Mouse (Mus musculus): ENCODE results near the gene Zfp712. TPM values are rescaled to one million over a fixed set of nuclear protein-coding genes. Genes with fewer than 3 reads are reported as not detected.
A peak's percentile ranks its signal among the peaks of the same experiment; 100 is the strongest.

Zfp712 gene
- total and polyA plus RNA-seq, 2 experiments from 2014 or later, result 3.0 to 6.2 TPM

- no peak for DNase-seq (ENCODE audit: low spot score)
- H3K9me3 ChIP-seq (ENCODE audit: low read length), result no peaks in the 10 kb centered on the region
- 3% methylated on average over 12 of the region's 12 CpGs for WGBS
- H3K9ac ChIP-seq (replicated peaks; ENCODE audit: low read length, poor library complexity, severe bottlenecking), result peak overlapping the region; percentile 77
- H3K4me3 ChIP-seq (ENCODE audit: low read depth, low read length), result peak overlapping the region; percentile 65
- TF ChIP-seq CTCF (IDR thresholded peaks at IDR 0.05), result no peak
- H3K4me1 ChIP-seq (ENCODE audit: insufficient read depth, low read length), result no peaks in the 10 kb centered on the region; the same call in 1 of the 2 replicates
- H3K27ac ChIP-seq (ENCODE audit: low read depth, low read length), result peak overlapping the region; percentile 74
- no peaks in the 10 kb centered on the region for H3K27me3 ChIP-seq (ENCODE audit: insufficient read depth, low read length)
- peak overlapping the region; percentile 67 for H3K4me2 ChIP-seq (ENCODE audit: low read depth, low read length, poor library complexity, severe bottlenecking)
- H3K36me3 ChIP-seq (ENCODE audit: insufficient read depth, low read length), result no peaks in the 10 kb centered on the region
- ATAC-seq (ENCODE audit: low FRiP score), result peak; percentile 62; the same call in 1 of the 2 replicates
Measured at GRCm38 (mm10) chr13:67060161-67060785, 697 bp downstream of the Zfp712 start.

Other genes starting within 250 kb of the Zfp712 start
- gene Gm10767, start 156.3 kb downstream of the Zfp712 start, total RNA-seq (2014; rRNA removed), result 2.4 and 5.4 TPM in 2 replicates
- 3.5 and 3.6 TPM in 2 replicates for gene Gm10767, start 156.3 kb downstream of the Zfp712 start, polyA plus RNA-seq (2015; fragmentation: Nextera tagmentation; extraction: Ambion mirVana)
- 4.3 and 7.7 TPM in 2 replicates for gene Zfp708, start 36.8 kb upstream of the Zfp712 start, total RNA-seq (2014; rRNA removed)
- gene Zfp708, start 36.8 kb upstream of the Zfp712 start, polyA plus RNA-seq (2015; fragmentation: Nextera tagmentation; extraction: Ambion mirVana), result 5.4 and 5.6 TPM in 2 replicates
- gene Gm28557, start 47.4 kb upstream of the Zfp712 start, total RNA-seq (2014; rRNA removed), result 1.7 and 3.1 TPM in 2 replicates
- gene Gm28557, start 47.4 kb upstream of the Zfp712 start, polyA plus RNA-seq (2015; fragmentation: Nextera tagmentation; extraction: Ambion mirVana), result 0.89 and 0.97 TPM in 2 replicates
- gene Rslcan18, start 55.1 kb upstream of the Zfp712 start, total RNA-seq (2014; rRNA removed), result not detected in 2 replicates
- not detected in 2 replicates for gene Rslcan18, start 55.1 kb upstream of the Zfp712 start, polyA plus RNA-seq (2015; fragmentation: Nextera tagmentation; extraction: Ambion mirVana)
- gene Zfp759, start 60.5 kb upstream of the Zfp712 start, total RNA-seq (2014; rRNA removed), result 8.2 and 8.8 TPM in 2 replicates
- 2.7 and 3.4 TPM in 2 replicates for gene Zfp759, start 60.5 kb upstream of the Zfp712 start, polyA plus RNA-seq (2015; fragmentation: Nextera tagmentation; extraction: Ambion mirVana)
- gene Rsl1, start 112.0 kb upstream of the Zfp712 start, total RNA-seq (2014; rRNA removed), result 2.5 and 9.4 TPM in 2 replicates
- gene Rsl1, start 112.0 kb upstream of the Zfp712 start, polyA plus RNA-seq (2015; fragmentation: Nextera tagmentation; extraction: Ambion mirVana), result 2.3 and 3.4 TPM in 2 replicates
- gene Zfp455, start 133.3 kb upstream of the Zfp712 start, total RNA-seq (2014; rRNA removed), result 2.6 and 4.0 TPM in 2 replicates
- gene Zfp455, start 133.3 kb upstream of the Zfp712 start, polyA plus RNA-seq (2015; fragmentation: Nextera tagmentation; extraction: Ambion mirVana), result 0.83 and 1.6 TPM in 2 replicates
- 13.0 and 15.7 TPM in 2 replicates for gene Zfp458, start 217.3 kb upstream of the Zfp712 start, total RNA-seq (2014; rRNA removed)
- gene Zfp458, start 217.3 kb upstream of the Zfp712 start, polyA plus RNA-seq (2015; fragmentation: Nextera tagmentation; extraction: Ambion mirVana), result 3.6 and 3.7 TPM in 2 replicates
- 1.3 and 2.8 TPM in 2 replicates for gene Zfp457, start 245.3 kb upstream of the Zfp712 start, total RNA-seq (2014; rRNA removed)
- gene Zfp457, start 245.3 kb upstream of the Zfp712 start, polyA plus RNA-seq (2015; fragmentation: Nextera tagmentation; extraction: Ambion mirVana), result 0.44 and 0.49 TPM in 2 replicates

Data from midbrain, postnatal 0 days (tissue).